ENCODE assay signal across 8 mouse cellular contexts in the genomic region with DNA sequence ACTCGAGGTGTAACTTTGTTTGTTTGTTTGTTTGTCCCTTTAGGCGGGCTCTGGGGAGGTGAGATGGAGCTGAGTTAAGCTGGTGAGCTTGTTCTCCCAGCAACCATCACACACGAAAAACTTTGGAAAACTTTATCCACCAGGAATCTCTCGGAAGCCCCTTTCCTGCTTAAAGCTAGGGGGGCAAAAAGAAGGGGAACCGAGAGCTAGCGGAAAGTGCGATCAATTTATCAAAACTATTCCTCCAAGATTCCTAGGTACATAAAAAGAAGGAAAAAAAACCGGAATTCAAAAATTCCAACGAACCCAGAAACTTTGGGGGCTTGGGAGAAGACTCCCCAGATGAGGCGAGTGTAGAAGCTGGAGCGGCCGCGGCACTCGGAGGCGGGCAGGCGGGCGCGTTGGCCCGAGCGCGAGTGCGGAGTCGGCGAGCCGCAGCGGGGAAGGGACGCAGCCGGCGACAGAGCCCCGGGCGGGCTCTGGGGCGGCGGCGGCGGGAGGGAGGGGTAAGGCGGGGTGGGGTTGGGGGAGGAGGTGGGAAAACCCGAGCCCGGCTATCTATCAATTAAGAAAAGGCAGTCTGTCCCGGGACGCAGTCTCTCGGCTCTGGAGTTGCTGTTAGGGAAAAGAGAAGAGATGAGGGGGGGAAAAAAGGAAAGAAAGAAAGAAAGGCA. TPM values are rescaled to one million over a fixed set of nuclear protein-coding genes. Genes with fewer than 3 reads are reported as not detected.
A peak's percentile ranks its signal among the peaks of the same experiment; 100 is the strongest.
DNase-seq lines count a peak whose midpoint lies in the region; ATAC-seq lines count a peak whose summit lies in the region.

No protein-coding gene starts in this region.

- 2% methylated on average over 41 of the region's 41 CpGs for WGBS in lung, embryonic 15.5 days
- WGBS in liver, embryonic 12.5 days (ENCODE audit: insufficient replicate concordance), result under 1% methylated on average over 38 of the region's 41 CpGs
- WGBS in stomach, embryonic 14.5 days, result 1% methylated on average over 41 of the region's 41 CpGs

- peak overlapping the region; percentile 48 for H3K9ac ChIP-seq in lung, embryonic 15.5 days
- no peak overlapping the region for H3K9ac ChIP-seq in liver, embryonic 12.5 days
- H3K9ac ChIP-seq in stomach, embryonic 14.5 days (replicated peaks; ENCODE audit: low read depth, low read length), result peak overlapping the region; percentile 25; the same call in 1 of the 2 replicates

- H3K27me3 ChIP-seq in lung, embryonic 15.5 days, result peaks cover 77% of the 10 kb centered on the region
- H3K27me3 ChIP-seq in liver, embryonic 12.5 days (replicated peaks), result peaks cover 92% of the 10 kb centered on the region
- H3K27me3 ChIP-seq in stomach, embryonic 14.5 days (ENCODE audit: control insufficient read depth, insufficient read depth, low read length), result peaks cover 23% of the 10 kb centered on the region; the same call in 1 of the 2 replicates

- no peak overlapping the region for H3K27ac ChIP-seq in lung, embryonic 15.5 days
- H3K27ac ChIP-seq in liver, embryonic 12.5 days, result no peak overlapping the region
- H3K27ac ChIP-seq in stomach, embryonic 14.5 days (ENCODE audit: low read length), result peak overlapping the region; percentile 48; the same call in 1 of the 2 replicates

- peak overlapping the region; percentile 97 for H3K4me2 ChIP-seq in lung, embryonic 15.5 days
- peak overlapping the region; percentile 68 for H3K4me2 ChIP-seq in liver, embryonic 12.5 days
- peak overlapping the region; percentile 92 for H3K4me2 ChIP-seq in stomach, embryonic 14.5 days (replicated peaks; ENCODE audit: low read depth, low read length)

- DNase-seq in lung, postnatal 36 days, result no peak
- peak; percentile 68 for DNase-seq in embryo, embryonic 11 days
- peak; percentile 37 for DNase-seq in heart, postnatal 4 days
- no peak for DNase-seq in left cerebral cortex, adult 18-20 months (ENCODE audit: low spot score in 2 of 2)

- H3K36me3 ChIP-seq in lung, embryonic 15.5 days, result no peaks in the 10 kb centered on the region
- H3K36me3 ChIP-seq in liver, embryonic 12.5 days, result no peaks in the 10 kb centered on the region
- no peaks in the 10 kb centered on the region for H3K36me3 ChIP-seq in stomach, embryonic 14.5 days (ENCODE audit: control insufficient read depth, insufficient read depth, low read length)

- H3K4me3 ChIP-seq in lung, embryonic 15.5 days, result peak overlapping the region; percentile 49
- H3K4me3 ChIP-seq in liver, embryonic 12.5 days, result peak overlapping the region; percentile 50
- H3K4me3 ChIP-seq in stomach, embryonic 14.5 days (ENCODE audit: low read depth, low read length), result peak overlapping the region; percentile 50

- peaks cover 72% of the 10 kb centered on the region for H3K4me1 ChIP-seq in lung, embryonic 15.5 days
- H3K4me1 ChIP-seq in liver, embryonic 12.5 days, result peaks cover 58% of the 10 kb centered on the region
- peaks cover 51% of the 10 kb centered on the region for H3K4me1 ChIP-seq in stomach, embryonic 14.5 days (ENCODE audit: control insufficient read depth, insufficient read depth, low read length)

- no peak for ATAC-seq in lung, embryonic 15.5 days (ENCODE audit: borderline replicate concordance, extremely low read depth, low FRiP score, low TSS enrichment)
- ATAC-seq in liver, embryonic 12.5 days, result no peak
- ATAC-seq in stomach, embryonic 14.5 days (ENCODE audit: insufficient number of reproducible peaks, insufficient read depth, low FRiP score, low read depth), result no peak
- ATAC-seq in granulocyte monocyte progenitor cell, adult 5-6 weeks (replicated peaks; ENCODE audit: poor library complexity, severe bottlenecking), result no peak

- no peaks in the 10 kb centered on the region for H3K9me3 ChIP-seq in lung, embryonic 15.5 days
- no peaks in the 10 kb centered on the region for H3K9me3 ChIP-seq in liver, embryonic 12.5 days (replicated peaks)
- H3K9me3 ChIP-seq in stomach, embryonic 14.5 days (ENCODE audit: control insufficient read depth, low read depth, low read length), result no peaks in the 10 kb centered on the region

RNA-seq across cellular contexts. Expression of gene Cyp26b1, which starts 5.3 kb away (rescaled TPM):
- polyA plus RNA-seq in lung, embryonic 15.5 days (2015; fragmentation: Nextera tagmentation; extraction: Ambion mirVana), result 3.1 and 3.2 TPM in 2 replicates
- total RNA-seq in heart, postnatal 4 days (2021), result 1 to 10 TPM; 2.1 to 2.3 TPM
- polyA plus RNA-seq in liver, embryonic 12.5 days (2016; fragmentation: Nextera tagmentation; extraction: Ambion mirVana), result 0.23 and 0.25 TPM in 2 replicates
- polyA plus RNA-seq in stomach, embryonic 14.5 days (2014; fragmentation: Nextera tagmentation; extraction: Ambion mirVana), result 1.1 and 1.2 TPM in 2 replicates
- total RNA-seq in left cerebral cortex, adult 18-20 months (2021), result 10 to 100 TPM in 1 of 2 experiments, 1 to 10 TPM in 1; 5.9 to 10.2 TPM
- total RNA-seq in granulocyte monocyte progenitor cell, adult 5-6 weeks (2014; fragmentation: Nextera tagmentation), result not detected in 2 replicates
- total RNA-seq in granulocyte monocyte progenitor cell, adult 5-6 weeks (2017), result not detected in 2 replicates

Comparison
In these comparisons a context has a peak if more than half of its experiments do, and no peak if none do; other contexts are left out.
1. DNase-seq: peak in embryo, embryonic 11 days (single experiment) and heart, postnatal 4 days (single experiment); none in lung, postnatal 36 days (single experiment) and left cerebral cortex, adult 18-20 months (0 of 2).
2. Peak in every context shown above with its lines, with median percentiles within 50 percentile points of each other: H3K4me2 ChIP-seq and H3K4me3 ChIP-seq.